Mouse (Mus musculus) embryo, embryonic 11 days (tissue): ENCODE results near the gene Htt.

Source experiments
- DNase-seq: peaks from one replicate; pipeline ENCODE4 v3.0.0-alpha.2; 2015

The Htt gene

DNA sequence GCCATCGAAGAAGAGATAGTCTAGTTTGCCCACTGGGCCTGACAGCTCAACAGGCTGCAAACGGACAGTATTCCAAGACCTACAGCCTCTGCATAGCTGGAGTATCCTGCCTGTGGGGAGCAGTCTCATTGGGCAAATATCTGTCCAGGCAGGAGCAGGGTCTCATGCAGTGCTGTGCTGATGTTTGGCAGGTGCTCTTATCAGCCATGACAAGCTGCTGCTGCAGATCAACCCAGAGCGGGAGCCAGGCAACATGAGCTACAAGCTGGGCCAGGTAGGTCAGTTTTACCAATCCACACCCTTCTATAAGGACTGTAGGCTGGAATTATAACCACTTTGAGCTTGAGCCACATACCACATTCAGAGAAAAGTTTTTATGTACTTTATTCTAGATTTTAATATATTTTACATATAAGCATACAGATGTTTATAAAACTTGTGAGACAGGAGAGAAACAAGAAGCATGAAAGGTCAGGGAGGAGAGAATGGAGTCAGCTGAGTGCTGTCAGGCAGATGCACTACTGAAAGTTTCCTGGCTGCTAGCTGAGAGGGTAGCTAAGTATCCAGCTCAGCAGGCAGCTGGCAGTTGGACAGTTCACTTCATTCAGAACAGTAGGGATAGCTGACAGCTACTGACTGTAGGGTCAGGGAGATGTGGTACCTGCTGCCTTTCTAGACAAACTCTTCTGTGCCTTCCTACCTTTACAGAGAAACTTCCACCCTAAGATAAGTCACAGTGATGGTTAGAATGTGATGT lies 135.3 kb downstream of the Htt start:
- no peak for DNase-seq

- no peak for DNase-seq
Observed at GRCm38 (mm10) chr5:34899787-34900469, 138.4 kb downstream of the Htt start.

- DNase-seq, result no peak
Observed at GRCm38 (mm10) chr5:34902371-34902770, 140.8 kb downstream of the Htt start.

- no peak for DNase-seq
Observed at GRCm38 (mm10) chr5:34902811-34903385, 141.4 kb downstream of the Htt start.

DNA sequence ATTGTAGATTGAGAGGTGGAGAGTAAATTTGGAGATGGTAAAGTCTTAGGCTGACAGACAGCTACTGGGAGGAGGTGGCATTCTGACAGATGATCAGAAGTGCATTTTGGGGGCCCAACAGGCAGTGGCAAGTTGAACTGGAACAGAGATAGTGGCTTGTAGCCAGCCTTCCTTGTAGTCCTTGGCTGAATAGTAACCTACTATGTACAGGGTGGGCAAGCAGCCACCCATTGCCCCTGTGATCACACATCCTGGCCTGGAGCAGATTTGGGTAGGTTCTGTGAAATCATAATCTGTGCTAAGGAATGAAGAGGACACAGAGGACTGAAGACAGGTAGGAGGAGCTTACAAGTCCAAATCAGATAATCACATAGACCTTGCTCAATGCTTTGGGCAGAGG lies 142.9 kb downstream of the Htt start:
- no peak for DNase-seq

- DNase-seq, result no peak
Observed at GRCm38 (mm10) chr5:34907230-34907629, 145.7 kb downstream of the Htt start.

DNA sequence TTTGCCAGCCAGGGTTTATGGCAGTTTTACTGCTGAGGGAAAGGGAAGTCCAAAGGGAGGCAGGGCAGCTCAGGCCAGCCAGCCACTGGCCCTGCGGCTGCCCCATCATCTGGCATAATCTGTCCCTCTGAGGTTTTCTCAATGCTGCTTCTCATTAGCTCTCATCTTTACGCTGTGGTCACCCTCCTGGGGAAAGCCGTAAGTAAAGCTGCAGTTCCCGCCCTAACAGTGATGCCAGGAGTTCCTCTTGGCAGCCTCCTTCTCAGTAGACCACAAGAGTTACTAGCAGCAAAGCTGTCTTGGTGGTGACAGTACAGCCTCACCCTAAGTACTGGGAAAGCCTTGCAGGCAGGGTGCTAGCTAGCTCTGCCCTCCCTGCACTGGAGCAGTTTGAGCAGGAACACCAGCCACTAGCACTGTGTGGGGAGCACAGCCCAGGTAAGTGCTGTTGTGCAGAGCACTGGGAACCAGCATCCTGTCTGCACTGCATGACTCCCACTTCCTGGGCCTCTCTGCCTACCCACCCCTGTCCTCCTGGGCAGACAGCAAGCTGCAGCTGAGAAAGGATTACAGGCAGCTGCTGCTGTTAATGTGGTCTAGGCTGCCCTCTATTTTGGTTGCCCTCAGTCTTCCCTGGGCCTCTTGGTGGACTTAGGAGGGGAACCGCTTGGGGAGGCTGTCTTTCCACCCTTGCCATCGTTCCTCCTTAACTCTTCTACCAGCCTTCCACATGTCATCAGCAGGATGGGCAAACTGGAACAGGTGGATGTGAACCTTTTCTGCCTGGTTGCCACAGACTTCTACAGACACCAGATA lies 146.6 kb downstream of the Htt start, which contains the start of gene Msantd1:
Gene Msantd1 (plus strand): TSS at position 103 of the 816 bp plus-strand sequence.
- DNase-seq, result no peak

GRCm38 (mm10) chr5:34908726-34909633 lies 147.4 kb downstream of the Htt start:
- DNase-seq, result no peak

DNA sequence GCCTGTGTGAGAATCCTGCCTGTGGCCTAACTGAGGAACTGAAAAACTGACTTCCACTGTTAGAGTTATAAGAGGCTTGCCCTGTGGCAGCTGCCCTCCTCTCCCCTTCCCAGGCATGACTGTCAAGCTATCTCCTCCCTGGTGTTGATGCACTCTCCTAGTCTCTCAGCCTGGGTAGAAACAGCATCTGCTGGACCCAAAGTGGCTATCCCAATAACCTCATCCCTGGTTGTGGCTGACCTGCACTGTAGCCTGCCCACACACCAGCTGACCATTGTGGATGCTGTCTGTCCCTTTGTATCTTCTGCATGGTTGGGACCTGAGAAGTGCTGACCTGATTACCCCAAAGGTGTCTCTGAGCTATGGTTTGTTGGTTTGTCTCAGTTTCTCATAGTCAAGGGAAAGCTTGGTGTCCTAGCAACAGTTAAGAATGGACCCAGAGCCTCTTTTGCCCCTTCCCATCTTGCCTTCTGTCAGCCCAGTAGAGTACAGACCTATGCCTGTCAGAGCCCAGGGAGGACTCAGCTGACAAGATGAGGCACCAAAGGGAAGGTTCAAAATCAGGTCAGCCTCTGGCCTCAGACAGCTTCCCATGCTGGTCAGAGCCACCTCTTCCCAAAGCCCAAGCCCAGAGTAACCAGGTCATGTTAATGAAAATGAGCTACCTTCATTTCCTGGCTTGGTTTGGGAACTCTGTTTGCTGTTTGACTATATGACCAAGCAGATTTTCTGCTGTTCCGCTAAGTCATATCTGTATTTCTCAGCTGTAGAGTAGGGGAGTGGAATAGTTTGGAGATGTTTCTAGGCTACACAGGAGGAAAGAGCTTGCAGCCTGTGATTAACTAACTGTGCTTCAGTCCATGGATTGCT lies 148.3 kb downstream of the Htt start:
- DNase-seq, result no peak

DNA sequence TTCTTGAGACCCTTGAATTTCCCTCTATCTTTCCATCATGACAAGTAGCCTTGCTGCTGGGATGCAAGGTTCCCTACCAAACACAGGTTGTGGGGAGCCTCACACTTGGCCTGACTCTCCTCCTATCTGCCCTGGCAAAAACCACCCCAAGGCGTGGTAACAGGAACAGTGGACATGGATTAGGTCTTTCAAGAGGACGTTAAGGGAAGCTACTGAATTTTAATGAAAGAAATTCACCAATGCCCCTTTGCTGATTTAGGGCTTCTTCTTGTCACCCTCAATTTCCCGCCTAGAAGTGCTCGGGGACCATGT lies 148.9 kb downstream of the Htt start:
- DNase-seq, result no peak

- peak; percentile 80 for DNase-seq
Observed at GRCm38 (mm10) chr5:34915801-34916200, 154.3 kb downstream of the Htt start.

DNA sequence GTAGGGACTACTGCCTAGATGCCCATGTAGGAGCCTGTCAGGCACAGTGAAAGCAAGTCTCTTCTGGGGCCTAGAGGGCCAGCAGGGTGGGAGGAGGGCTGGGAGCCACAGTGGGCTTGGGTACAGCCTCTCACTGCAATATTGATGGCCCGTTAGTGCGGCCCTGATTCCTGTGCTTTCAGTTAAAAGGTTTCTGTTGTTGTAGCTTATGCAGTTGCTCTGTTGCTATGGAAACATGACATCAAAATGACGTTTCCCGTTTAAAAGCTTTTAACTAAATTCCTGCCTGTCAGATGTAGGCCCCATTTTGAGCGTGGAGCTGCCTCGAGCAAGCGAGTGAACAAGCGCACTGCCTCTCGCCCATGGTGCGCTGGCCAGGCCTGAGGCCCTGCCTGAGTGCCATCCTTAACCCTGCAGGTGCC lies 155.7 kb downstream of the Htt start:
- DNase-seq, result peak; percentile 19

DNA sequence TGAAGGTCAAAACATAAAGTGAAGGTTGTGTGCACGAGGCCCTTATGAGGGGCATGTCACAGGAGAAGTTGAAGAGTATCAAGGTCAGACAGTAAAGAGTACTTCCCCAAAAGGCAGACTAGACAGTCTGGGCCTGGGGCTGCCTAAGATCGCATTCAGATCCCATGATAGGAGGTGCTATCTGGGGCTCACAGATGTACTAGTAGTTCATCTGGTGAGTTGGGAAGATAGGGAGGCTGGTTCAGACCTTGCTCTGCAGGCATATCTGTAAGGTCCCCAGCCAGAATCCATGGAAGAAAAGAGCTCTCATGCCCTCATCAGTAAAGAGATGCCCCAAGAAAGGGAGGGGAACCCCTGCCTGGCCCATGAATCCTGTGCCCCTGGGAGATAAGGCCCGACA lies 157.2 kb downstream of the Htt start:
- DNase-seq, result no peak

- DNase-seq, result no peak
Observed at GRCm38 (mm10) chr5:34922531-34922930, 161.0 kb downstream of the Htt start.

DNA sequence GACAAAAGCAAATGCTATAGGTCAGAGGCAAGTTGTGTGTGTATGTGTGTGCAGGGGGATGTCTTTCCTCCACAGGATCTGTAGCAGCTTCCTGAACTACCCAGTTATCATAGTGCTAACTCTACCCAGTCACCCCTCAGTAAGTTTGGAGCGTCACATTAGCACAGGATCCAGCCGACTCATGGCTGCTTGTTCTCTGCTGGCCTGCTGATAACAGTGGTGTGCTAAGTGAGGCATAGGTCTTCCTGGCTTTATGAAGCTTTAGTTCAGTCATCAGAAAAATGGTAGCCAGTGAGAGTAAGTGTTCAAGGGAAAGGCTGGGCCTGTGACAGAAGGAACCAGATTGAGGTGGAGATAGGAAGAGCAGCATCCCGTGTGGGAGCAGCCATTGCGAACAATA lies 162.4 kb downstream of the Htt start:
- DNase-seq, result no peak

- no peak for DNase-seq
Observed at GRCm38 (mm10) chr5:34924519-34924918, 163.0 kb downstream of the Htt start.

DNA sequence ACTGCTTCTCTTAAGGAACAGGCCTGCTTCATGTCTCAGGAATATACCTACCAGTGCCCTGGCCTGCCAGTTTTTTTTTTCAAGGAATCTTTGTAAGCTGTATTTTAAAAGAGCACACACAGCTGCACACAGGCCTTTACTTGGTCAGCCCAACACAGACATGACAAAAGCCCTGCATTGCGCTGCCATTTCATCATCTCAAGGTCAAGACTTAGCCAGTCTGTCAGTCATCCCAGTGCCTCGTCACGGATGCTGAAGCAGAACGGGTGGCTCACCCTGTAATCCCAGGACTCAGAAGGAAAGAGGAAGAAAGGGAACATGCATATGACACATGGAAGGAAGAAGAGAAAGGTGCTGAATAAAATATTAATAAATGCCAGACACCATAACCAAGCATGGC lies 166.1 kb downstream of the Htt start:
- no peak for DNase-seq

DNA sequence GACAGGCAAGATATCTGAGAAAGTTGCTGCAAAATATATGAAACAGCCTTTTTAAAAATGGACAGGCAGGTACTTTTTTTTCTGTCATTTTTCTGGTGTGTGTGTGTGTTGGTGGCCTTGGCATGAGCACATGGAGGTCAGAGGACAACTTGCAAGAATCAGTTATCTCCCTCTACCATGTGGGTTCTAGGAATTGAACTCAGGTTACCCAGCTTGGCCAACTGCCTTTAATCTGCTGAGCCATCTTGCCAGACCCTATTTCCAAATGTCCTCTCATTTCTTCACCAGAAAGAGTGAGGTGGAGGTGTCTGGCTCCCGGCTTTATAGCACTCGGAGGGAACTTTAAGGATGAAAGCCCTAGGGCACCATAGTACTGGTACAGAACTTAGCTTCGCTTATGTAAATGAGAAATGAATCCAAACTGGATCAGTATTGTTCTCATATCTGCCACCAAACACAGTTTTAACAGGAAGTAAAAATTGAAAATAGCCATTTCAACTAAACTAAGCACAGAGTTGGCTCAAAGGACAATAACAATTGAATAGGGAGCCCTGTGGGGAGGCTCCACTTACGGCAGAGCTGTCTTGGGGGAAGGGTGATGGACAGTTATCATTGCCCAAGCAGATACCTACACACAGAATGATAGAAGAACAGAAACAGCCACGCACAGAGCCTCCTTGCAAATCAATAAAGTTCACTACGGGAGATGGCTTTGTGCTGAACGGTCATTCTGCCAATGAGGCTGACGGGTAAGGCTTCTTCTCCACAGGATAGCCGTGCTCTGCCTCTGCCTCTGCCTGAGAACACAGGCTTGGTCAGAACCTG lies 168.8 kb downstream of the Htt start:
- no peak for DNase-seq

GRCm38 (mm10) chr5:34931091-34931490 lies 169.6 kb downstream of the Htt start:
- DNase-seq, result no peak
